Mouse (Mus musculus): ENCODE results near the gene Mob3a. TPM values are rescaled to one million over a fixed set of nuclear protein-coding genes. Genes with fewer than 3 reads are reported as not detected.

Gene Mob3a
- 10 to 100 TPM; 17.1 to 17.2 TPM for total RNA-seq (2021)
- long read RNA-seq, experiment 1, transcript Mob3a-201 (4 exons, 2,682 nt) = major isoform, 17 of 21 reads
- long read RNA-seq, experiment 1, partial matches to known transcripts = 3 of 21 reads
- long read RNA-seq, experiment 1, other reads (novel, unspliced or antisense) = 1 of 21 reads
- long read RNA-seq, experiment 2, transcript Mob3a-201 (4 exons, 2,682 nt) = major isoform, 11 of 15 reads
- long read RNA-seq, experiment 2, partial matches to known transcripts = 2 of 15 reads
- long read RNA-seq, experiment 2, other reads (novel, unspliced or antisense) = 2 of 15 reads

DNA sequence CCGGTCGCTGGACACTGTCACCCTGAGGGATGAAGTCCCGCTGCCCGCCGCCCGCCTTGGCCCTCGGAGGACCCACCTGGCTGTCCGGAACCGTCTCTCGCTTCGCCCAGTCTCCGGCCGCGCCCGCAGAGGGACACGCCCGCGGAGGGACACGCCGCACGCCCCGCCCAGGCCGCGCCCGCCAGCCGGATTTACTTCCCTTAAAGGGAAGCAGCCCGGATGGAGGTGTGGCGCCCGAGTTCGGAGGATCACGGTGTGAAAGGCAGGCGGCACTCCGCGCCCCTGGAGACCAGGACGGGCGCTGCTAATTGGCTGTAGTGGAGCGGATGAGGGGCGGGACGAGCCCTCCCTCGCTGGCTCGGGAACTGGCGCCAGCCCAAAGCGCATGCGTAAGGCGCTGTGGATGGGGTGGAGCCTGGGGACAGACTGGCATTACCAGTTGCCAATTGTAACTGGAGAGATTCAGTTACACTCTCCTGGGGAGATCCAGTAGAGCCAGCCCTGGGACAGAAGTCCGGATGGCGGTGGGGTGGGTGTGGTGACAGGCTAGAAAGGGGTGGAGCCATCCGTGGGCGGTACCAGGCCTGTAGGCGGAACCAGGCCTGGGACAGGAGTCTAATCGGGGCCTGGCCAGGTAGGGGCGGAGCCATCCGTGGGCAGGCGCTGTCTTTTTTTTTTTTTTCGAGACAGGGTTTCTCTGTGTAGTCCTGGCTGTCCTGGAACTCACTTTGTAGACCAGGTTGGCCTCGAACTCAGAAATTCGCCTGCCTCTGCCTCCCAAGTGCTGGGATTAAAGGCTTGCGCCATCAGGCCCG lies at the start of gene Mob3a, which contains the start of gene Izumo4:
Gene Mob3a (minus strand): TSS at position 257 of the 815 bp plus-strand sequence.
Gene Izumo4 (plus strand): TSS at position 464 of the 815 bp plus-strand sequence.
- peak; percentile 97 to 99 for DNase-seq (ENCODE audit: low spot score in 2 of 2)

DNA sequence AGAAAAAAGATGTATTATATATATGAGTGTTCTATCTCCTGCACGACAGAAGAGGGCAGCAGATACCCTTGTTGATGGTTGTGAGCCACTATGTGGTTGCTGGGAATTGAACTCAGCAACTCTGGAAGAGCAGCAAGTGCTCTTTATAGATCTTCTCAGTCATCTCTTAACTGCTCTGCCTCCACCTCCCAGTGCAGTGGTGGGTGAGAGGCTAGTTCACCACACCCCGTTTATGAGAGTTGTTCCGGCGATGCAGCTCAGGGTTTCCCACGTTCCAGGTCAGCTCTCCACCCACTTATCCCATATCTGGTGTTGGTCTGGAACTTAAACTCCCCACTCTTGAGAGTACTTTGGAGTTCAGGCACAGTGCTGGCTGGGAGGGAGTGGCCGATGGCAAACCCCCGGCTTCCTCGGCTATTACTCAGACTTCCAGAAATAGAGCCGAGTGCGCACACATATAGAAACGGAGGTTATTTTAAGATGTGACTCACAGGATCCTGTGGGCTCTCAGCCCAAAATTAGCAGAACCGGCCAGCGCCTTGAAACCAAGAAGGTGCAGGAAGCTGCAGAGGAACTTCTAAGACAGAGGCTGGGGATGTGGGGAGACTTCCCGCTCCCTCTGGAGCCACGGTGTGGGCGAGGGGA lies 49.5 kb upstream of the Mob3a start:
- DNase-seq (ENCODE audit: low spot score in 2 of 2) = peak; percentile 72 to 74

DNA sequence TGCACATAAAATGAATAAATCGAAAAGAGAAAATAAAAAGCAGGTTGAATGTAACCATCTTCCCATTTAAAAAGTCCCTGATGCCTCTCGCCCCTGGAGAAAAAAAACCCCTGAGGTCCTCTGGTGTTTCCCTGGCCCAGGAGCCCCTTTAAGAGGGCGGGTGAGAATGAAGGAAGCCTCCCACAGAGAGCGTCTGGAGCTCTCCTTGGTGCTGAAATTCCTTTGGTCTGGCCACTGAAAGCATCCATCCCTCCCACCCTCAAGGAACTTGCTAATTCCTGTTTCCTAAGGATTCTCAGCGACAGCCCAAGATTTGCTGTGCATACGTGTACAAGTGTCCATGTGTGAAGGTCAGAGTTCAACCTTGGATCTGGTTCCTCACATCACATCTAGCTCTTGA lies 46.8 kb upstream of the Mob3a start:
- DNase-seq (ENCODE audit: low spot score in 2 of 2) = no peak

DNA sequence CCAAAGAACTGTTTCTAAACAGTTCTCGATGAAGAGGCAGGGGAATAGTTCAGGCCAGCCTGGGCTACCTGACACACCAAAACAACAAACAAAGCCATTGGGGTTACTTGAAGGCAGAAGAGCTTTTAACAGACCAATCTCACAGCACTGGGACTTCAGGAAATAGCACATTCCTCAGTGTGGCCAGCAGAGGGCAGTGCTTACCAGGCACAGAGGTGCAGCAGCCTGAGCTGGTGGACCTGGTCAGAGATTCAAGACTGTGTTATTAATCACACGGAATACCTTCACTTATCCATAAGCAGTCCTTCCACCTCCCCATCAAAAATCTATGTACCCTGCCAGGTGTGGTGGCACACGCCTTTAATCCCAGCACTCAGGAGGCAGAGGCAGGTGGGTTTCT lies 45.6 kb upstream of the Mob3a start:
- DNase-seq (ENCODE audit: low spot score in 2 of 2) = peak; percentile 82 to 84

DNA sequence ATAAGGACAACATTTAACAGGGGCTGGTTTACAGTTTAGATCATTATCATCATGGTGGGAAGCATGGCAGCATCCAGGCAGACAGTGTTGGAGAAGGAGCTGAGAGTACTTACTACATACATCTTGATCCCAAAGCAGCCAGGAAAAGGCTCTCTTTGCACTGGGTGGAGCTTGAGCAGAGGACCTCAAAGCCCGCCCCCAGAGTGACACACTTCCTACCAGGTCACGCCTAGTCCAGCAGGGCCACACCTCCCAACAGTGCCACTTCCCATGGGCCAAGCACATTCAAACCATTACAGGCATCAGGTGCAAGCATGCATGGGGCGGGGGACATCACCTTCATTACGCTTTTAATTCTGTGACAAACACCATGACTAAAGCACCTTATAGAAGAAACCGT lies 42.5 kb upstream of the Mob3a start:
- DNase-seq (ENCODE audit: low spot score in 2 of 2) = no peak

DNA sequence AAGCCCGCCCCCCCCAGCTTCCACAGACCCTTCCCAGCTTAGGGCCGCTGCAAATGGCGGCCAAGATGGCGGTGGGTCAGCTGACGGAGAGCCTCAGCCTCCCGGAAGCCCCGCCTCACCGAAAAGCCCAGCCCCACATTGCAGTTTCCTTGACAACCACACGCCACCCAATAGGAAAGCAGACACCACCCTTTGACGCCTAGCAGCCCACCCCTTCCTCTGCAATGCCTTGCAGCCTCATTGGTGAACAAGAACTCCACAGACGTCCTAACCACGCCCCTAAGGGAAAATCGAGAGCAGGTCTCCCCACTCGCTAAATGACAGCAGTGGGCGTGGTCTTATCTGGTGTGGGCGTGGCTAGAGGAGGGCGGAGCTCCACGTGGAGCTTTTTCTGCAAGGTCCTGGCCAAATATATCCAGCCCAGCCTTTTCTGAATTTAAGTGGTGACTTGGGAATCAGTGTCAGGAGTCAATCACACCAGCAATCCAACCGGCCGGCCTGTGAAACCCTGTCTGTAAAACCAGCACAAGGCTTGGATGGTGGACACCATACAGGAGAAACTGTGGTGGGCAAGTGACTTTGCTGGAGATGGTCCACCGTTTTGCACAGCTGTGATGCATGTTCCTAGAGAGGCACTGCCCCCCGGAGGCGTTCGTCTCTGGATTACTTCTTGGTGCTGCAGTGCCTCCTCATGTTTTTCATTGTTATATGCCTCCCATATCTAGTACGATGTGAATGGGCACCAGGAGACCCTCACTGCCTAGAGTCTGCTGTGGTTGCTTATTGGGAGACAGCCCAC lies 40.6 kb upstream of the Mob3a start, which contains the start of gene Ap3d1:
Gene Ap3d1 (minus strand): TSS at position 85 of the 799 bp plus-strand sequence.
- peak; percentile 94 to 95 for DNase-seq (ENCODE audit: low spot score in 2 of 2)

DNA sequence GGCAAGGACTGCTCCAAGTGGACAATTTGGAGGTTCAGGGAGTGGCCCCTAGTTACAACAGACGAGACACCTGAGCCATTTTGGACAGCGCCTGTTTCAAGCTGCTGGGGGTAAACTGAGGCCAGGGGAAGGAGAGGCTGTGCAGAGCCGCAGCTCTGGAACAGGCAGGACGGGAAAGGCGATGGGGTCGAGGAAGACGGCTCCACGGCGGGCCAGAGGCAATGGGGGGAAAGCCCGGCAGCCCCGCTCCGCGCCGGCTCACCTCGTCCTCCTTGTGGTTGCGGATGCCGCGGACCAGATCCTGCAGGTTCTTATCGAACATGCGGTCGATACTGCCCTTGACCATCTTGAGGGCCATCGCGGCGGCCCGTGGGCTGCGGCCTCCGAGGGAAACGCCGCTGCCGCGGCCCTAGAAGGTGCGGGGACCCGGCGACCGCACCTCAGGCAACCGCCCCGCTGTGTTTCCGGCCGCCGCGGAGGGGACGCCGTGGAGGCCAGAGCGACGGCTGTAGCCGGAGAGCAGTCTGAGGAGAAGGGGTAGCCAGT lies 39.9 kb upstream of the Mob3a start:
- no peak for DNase-seq (ENCODE audit: low spot score in 2 of 2)

DNA sequence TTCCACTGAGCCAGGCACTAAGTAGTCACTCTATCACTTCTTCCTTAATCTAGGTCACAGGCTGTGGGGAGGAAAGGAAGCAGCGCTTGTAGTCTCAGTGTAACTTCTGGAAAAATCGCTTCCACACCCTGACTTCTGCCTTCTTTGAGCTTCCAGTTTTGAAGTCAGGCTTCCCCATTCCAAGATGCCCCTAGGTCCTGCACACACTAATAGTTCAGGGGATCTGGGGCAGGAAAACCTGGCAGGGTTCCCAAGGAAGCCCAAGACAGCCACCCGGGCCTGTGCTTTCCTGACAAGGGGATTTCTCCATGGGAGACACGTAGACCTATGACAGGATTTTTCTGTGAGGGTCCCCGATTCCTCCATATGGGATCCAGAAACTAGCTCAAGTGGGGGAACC lies 39.4 kb upstream of the Mob3a start:
- no peak for DNase-seq (ENCODE audit: low spot score in 2 of 2)

DNA sequence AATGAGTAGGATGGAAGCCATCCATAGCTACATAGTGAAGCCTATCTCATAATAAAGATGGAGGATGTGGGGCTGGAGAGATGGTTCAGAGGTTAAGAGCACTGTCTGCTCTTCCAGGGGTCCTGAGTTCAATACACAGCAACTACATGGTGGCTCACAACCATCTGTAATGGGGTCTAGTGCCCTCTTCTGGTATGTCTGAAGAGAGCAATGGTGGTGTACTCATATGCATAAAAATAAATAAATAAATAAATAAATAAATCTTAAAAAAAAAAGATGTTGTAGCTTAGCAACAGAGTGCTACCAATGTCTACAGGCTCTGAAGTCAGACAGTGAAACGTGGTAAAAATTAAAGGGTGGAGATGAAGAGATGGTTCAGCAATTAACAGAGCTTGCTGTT lies 36.9 kb upstream of the Mob3a start:
- DNase-seq (ENCODE audit: low spot score in 2 of 2) = no peak

DNA sequence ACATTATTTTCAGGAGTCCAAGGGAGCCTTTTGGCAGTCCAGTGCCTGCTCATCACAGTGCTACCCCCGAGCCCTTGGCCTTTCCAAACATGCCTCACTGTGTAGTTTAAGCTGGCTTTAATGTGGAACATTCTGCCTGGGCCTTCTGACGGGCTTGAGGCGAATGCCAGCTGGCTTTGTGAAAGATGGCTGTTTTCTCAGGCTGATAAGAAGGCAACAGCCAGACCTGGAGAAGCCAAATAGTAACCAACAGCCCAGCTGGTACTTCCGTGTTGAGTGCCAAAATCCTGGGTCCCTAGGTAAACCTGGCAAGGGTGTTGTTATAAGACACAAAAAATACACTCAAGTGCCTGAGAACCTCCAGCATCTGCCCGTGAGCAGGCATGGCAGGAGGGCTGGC lies 35.0 kb upstream of the Mob3a start:
- no peak for DNase-seq (ENCODE audit: low spot score in 2 of 2)

DNA sequence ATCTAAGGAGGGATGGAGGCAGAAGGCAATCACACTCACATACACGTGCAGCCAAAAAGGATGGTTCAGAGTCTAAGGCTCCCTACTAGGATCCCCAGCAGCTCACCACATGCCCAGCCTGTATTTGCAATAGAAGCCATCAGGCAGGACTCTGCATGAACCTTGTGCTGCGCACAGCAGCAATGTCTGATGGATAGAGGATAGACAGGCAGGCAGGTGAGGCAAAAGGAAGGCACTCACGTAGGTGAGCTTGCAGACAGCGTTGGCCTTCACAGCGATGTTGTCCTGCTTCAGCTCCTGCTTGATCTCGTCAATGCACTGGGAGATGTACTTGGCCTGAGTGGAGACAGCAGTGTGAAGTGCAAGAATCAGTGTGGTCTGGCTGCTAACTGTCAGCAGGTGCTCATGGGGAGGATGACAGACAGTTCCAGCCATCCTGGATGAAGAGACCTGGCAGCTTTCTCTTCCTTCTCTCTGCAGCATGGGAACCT lies 30.9 kb upstream of the Mob3a start:
- no peak for DNase-seq (ENCODE audit: low spot score in 2 of 2)

DNA sequence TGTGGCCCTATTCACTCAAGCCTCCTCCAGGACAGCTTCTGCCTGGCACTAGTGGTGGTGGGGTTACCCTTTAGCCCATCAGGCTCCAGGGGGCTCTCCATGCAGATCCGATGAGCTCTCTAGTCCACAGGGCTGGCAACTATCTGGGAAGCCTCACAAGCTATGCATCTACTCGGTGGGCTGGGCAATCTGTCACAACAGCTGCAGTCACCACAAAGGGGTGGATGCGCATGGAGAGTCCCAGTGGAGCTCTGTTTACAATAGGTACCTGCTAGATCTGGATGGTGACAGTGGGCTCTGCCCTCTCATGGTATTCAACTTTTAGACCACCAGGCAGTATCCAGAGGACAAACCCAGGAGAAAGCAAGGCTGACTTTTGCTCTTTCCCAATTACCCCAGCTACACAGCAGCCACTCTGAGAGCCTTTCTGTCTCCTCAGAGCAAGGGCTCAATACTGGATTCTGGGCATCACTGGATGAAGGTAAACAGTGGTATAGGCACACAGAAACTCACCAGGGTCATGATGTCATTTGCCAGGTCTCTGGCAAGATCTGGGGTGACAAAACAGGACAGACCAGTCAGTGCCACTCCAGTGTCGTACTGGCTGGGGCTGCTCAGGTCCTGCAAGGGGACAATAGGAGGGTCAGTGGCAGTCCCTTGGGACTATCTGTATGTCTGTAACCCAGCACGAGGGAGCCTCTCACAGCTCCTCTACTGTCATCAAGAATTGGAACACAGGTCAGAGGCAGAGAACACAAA lies 25.8 kb upstream of the Mob3a start:
- no peak for DNase-seq (ENCODE audit: low spot score in 2 of 2)

DNA sequence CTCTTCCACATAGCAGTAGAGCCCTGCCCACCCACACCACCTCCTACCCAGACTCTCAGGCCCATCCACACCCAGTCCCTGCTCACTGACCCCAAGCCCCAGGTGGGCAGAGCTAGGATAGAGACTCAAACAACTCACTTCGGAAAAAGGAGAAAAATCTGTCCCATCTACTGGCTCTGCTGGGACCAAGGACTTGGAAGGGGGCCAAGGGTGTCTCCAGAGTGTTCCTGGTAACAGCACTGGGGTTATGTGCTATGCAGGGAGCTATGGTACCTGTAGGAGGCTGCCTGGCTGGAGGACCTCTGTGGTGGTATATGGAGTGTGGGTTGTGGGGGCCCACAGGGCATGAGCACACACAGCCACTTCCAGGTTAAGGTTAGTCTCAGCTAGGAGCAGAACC lies 15.5 kb upstream of the Mob3a start:
- no peak for DNase-seq (ENCODE audit: low spot score in 2 of 2)

DNA sequence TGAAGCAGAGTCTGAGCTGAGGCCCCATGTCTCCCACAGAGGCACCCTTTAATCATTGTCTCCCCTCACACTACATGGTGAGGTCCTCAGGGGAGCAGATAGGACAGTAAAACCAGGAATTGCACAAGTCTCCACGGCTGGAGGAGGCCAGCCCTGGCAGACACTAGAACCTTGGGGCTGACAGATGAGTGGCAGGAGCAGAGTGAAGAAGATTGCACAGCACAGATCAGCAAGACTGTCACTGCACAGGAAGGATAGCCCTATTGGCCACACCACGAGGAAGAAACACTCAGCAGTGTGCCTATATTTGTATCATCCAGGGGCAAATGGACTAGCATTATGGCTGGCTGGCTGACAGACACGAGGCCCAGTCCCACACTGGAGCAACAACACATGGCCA lies 9.1 kb upstream of the Mob3a start:
- no peak for DNase-seq (ENCODE audit: low spot score in 2 of 2)

DNA sequence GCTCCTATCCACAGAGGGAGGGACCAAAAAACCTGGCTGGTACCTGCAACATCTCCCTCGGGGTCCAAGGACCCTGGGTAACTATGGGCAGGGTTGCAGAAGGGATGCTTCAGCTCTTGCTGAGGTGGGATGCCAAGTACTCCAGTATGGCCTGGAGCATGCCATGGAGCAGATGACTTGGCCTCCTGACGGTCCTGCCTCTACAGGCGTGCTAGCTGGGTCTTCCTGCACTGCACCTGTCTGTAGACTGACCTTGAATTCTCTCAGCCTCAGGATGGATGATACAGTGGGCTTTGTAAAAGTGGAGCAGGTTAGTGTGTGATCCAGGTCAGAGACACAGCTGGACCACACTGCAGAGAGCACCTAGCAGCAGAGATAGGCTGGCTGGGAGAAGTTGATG lies 3.7 kb upstream of the Mob3a start:
- DNase-seq (ENCODE audit: low spot score in 2 of 2) = no peak

DNA sequence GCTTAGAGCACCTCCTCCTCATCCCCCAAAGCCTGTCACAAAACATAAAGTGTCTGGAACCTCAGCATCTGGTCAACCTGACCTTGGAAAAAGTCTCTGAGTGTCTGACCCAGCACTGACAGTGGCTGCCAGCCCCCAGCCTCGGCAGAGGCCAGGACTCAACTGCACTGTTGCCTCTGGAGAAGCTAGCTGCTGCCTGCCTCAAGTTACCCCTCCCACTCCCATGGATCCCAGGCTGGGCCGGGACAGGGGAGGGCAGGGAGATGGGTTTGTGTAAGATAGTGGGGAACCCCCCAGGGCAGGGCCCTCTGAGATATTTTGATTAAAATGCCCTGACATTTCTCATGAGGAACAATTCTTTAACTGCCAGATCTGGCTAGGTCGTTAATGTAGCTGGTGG lies 3.3 kb upstream of the Mob3a start:
- no peak for DNase-seq (ENCODE audit: low spot score in 2 of 2)

DNA sequence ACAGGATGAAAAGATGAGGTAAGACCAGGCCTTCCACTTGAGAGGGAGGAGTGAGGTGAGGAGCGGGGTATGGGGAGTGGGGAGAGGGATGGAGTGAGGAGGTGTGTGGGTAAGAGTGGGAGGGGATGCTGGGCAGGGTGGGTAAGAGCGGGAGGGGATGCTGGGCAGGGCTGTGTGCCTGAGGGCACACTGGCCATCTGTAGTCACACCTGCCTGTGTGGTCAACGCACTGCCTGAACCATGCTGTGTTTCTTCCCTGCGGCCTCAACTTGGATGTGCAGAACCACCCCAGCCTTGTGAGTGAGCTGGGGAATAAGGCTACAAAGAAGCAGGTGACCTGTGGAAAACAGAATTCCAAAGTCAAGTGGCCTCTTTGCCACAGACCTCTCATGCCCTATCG lies 2.6 kb upstream of the Mob3a start:
- DNase-seq (ENCODE audit: low spot score in 2 of 2) = no peak

DNA sequence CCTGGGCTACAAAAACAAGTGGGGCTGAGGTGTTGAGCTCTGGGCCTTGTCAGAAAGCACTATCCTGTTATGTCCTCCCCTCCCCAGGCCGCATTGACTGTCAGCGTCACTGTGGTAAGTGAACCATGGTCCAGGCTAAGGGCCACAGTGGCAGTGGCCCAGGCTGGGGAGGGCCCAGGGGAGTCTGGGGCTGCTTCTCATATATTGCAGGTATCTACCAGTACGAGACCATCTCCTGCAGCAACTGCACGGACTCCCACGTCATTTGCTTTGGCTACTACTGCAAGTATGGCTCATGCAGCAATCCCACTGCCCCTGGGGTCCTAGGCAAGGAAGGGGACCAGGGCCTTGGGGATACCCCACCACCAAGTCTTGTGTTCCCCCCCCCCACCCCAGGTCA lies 1.9 kb upstream of the Mob3a start:
- DNase-seq (ENCODE audit: low spot score in 2 of 2) = no peak

DNA sequence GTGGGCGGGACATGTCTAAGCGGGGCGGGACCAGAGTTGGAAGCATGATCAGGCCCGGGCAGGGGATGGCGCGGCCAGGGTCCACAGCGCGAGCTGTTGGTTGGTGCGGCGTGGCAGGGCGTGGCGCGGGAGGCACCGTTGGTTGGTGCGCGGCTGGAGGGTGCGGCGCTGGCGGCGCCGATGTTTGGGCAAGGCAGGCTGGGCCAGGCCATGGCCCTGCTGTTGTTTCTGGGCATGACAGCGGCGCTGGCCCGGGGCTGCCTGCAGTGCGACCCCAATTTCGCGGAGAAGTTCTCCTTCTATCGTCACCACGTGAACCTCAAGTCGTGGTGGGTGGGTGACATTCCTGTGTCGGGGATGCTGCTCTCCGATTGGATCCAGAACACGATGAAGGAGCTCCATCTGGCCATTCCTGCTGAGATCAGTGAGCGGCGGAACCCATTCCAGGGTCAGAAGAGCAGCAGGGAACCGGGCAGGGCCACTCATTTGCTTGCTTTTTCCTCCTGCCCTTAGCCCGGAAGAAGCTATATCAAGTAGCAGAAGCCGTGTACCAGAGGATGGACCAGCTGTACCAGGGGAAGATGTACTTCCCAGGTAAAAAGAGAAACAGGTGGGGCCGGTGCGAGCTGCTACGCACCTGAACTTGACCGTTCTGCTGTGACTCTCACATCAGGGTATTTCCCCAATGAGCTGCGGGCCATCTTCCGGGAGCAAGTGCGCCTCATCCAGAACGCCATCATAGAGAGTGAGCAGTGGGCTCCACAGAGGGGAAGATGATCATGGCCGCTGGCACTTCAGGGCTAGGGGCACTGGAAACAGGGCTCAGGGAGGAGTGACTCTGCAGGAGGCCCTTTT lies 986 bp upstream of the Mob3a start:
- peak; percentile 92 to 96 for DNase-seq (ENCODE audit: low spot score in 2 of 2)
